Mouse (Mus musculus) gastrocnemius, postnatal 10 days (tissue): ENCODE measurements around the gene Dlat. TPM values are rescaled to one million over a fixed set of nuclear protein-coding genes. Genes with fewer than 3 reads are reported as not detected.

Experiments used
- DNase-seq: peaks from one replicate; pipeline ENCODE4 v3.0.0; 2021; ENCODE audit warnings: mixed read lengths
- total RNA-seq, 2 experiments: library from RNA; stranded (reverse); gene quantifications; 2 replicates each; pipeline ENCODE4 v1.2.3; 2021

Gene Dlat
- total RNA-seq, 2 experiments from 2014 or later, result 196 to 235 TPM

GRCm38 (mm10) chr9:50592955-50593354 lies 66.6 kb downstream of the Dlat start:
- no peak for DNase-seq

GRCm38 (mm10) chr9:50590856-50591518 lies 68.6 kb downstream of the Dlat start:
- no peak for DNase-seq

GRCm38 (mm10) chr9:50586955-50587354 lies 72.6 kb downstream of the Dlat start:
- DNase-seq, result no peak

- no peak for DNase-seq
Measured at GRCm38 (mm10) chr9:50585145-50585818, 74.3 kb downstream of the Dlat start.

Other genes with a start within 250 kb of the Dlat start
- gene Plet1, start 165.3 kb downstream of the Dlat start, total RNA-seq, result not detected
- 10 to 100 TPM; 19.0 to 19.3 TPM for gene Pts, start 131.1 kb downstream of the Dlat start, total RNA-seq
- 1 to 10 TPM in 1 of 2 experiments, under 1 TPM in 1; 0.90 to 1.2 TPM for gene Il18, start 105.0 kb downstream of the Dlat start, total RNA-seq
- under 1 TPM; 0.14 to 0.27 TPM for gene Bco2, start 104.6 kb downstream of the Dlat start, total RNA-seq
- not detected for gene Tex12, start 98.5 kb downstream of the Dlat start, total RNA-seq
- gene Sdhd, start 56.0 kb downstream of the Dlat start, total RNA-seq, result 100 to 1,000 TPM; 321 to 381 TPM
- gene Timm8b, start 55.9 kb downstream of the Dlat start, total RNA-seq, result 100 to 1,000 TPM; 140 to 148 TPM
- under 1 TPM; 0.27 to 0.42 TPM for gene Pih1d2, start 42.5 kb downstream of the Dlat start, total RNA-seq
- 10 to 100 TPM; 12.2 to 16.0 TPM for gene Nkapd1, start 42.3 kb downstream of the Dlat start, total RNA-seq
- 1 to 10 TPM; 6.2 to 9.3 TPM for gene Dixdc1, start 79.7 kb upstream of the Dlat start, total RNA-seq
- 1 to 10 TPM; 1.8 to 2.2 TPM for gene 2310030G06Rik, start 86.8 kb upstream of the Dlat start, total RNA-seq
- 100 to 1,000 TPM; 667 to 687 TPM for gene Cryab, start 91.5 kb upstream of the Dlat start, total RNA-seq
- 100 to 1,000 TPM; 120 to 128 TPM for gene Hspb2, start 92.6 kb upstream of the Dlat start, total RNA-seq
- 1 to 10 TPM; 4.0 to 4.9 TPM for gene Fdxacb1, start 108.5 kb upstream of the Dlat start, total RNA-seq
- 10 to 100 TPM in 1 of 2 experiments, 1 to 10 TPM in 1; 8.2 to 13.4 TPM for gene Alg9, start 115.2 kb upstream of the Dlat start, total RNA-seq
- 10 to 100 TPM; 11.4 to 12.6 TPM for gene 1110032A03Rik, start 115.7 kb upstream of the Dlat start, total RNA-seq
- 10 to 100 TPM in 1 of 2 experiments, 1 to 10 TPM in 1; 7.0 to 10.3 TPM for gene Ppp2r1b, start 185.5 kb upstream of the Dlat start, total RNA-seq